Mouse (Mus musculus) bone marrow, adult 2 months (tissue): ENCODE measurements around the gene Hoxd11.

ENCODE experiments used
- CTCF ChIP-seq: fragments of 200-500 bp; IDR thresholded peaks from 2 replicates; pipeline ENCODE4 v1.5.1; 2011; ENCODE audit warnings: low read length, control low read depth; ENCODE audit not compliant: control insufficient read depth, insufficient read depth
- POLR2A ChIP-seq: fragments of 200-500 bp; IDR thresholded peaks from 2 replicates; pipeline ENCODE4 v1.6.1; 2011; ENCODE audit warnings: low read depth, mild to moderate bottlenecking, control low read depth, low read length, borderline replicate concordance; ENCODE audit not compliant: control insufficient read depth

- TF ChIP-seq POLR2A: no peak
- TF ChIP-seq CTCF: peak; percentile 60
These were observed 36.3 kb downstream of the Hoxd11 start for GRCm38 (mm10) chr2:74715504-74716241.
